Mouse (Mus musculus) embryo, embryonic 10.5 days (tissue): ENCODE data around the gene Tnp2.
A peak's percentile ranks its signal among the peaks of the same experiment; 100 is the strongest.

Experiments used
- DNase-seq: peaks from one replicate; pipeline ENCODE4 v3.0.0-alpha.2; 2015; ENCODE audit warnings: low spot score

Tnp2 gene

DNA sequence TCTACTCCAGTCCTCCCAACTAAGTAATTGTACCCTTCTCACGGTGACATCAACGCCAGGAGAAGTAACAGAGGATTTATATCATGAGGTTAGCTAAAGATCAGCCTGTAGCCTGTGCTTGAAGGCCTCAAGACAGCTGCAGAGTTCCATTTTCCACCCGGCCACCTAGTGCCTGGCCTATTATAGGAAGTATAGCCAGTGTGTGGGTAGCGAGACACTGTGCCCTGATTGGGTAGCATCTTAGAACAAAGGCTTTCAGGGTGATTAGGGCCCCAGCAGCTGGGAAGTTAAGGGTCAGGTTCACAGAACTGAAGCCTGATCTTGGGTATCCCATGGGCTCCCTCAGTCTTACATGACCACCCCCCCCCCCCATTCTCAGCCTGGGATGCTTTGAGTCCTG lies 406 bp upstream of the Tnp2 start:
- DNase-seq, result no peak

DNA sequence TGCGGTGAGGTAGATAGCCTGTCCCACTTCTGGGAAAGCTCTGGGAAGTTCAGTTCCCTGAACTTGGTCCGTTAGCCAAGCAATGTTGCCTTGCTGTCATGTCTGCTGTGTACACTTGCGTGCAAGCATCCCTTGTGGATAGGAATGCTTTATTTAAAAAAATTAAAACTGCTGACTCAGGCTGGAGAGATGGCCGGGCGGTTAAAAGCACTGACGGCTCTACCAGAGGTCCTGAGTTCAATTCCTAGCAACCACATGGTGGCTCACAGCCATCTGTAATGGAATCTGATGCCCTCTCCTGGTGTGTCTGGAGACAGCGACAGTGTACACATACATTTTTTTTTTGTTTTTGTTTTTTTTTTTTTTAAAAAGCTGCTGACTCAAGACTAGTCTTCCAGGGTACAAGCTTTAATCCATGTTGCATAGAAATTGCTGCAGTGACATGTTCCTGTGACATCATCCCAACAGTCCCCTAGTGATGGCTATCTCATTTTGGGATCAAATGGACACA lies 857 bp downstream of the Tnp2 start:
- DNase-seq, result no peak

DNA sequence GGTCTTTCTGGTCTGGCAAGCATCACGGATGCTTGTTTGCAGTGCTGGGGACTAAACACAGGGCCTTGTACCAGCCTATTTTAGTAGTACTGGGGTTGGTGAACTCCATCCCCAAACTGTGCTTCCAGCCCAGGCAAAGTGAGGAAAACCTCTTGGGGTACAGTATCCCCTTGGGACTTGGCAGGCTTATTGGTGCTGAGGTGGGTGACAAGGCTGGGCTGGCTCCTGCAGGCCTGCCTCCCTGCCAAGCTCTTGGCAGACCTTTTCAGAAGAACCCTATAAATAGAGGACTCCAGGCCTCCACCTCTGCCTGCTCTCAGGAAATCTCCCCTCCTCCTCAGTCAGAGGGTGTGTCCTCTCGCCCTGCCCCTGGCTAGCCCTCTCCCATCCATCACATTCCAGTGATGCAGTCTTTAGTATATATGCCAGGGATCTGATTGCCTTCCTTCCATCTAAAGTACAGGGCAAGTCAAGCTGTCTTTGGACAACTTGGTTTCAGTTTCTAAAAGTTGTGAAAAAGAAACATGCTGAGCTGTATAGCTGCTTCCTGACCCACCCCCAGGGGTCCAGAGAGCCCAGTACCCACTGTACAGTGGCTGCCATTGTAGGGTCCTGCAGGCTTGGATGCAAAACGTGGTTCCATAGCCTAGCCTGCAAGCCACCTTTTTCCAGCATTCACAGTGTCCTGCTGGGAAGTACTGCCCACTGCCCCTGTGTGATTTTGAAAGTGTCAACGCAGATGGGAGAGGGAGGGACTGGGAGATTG lies 1.5 kb downstream of the Tnp2 start:
- DNase-seq, result no peak

DNA sequence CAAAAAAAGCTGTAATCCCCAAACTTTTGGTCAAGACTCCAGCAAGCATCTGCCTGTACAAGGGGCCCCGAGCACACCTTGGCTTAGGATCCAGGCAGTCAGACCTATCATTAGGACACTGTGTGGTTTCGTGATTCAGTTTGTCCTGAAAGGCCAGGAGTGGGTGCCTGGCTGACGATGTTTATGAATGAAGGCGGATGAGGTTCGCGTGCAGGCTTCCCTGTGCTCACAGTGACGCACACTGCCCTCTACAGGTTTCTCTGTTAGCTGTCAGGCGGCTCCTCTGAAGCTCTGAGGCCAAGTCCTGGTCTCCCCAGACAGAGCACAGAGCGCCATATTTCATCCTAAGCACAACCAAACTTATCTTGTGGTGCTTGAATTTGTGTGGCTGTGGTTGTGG lies 2.2 kb downstream of the Tnp2 start:
- DNase-seq, result peak; percentile 96

DNA sequence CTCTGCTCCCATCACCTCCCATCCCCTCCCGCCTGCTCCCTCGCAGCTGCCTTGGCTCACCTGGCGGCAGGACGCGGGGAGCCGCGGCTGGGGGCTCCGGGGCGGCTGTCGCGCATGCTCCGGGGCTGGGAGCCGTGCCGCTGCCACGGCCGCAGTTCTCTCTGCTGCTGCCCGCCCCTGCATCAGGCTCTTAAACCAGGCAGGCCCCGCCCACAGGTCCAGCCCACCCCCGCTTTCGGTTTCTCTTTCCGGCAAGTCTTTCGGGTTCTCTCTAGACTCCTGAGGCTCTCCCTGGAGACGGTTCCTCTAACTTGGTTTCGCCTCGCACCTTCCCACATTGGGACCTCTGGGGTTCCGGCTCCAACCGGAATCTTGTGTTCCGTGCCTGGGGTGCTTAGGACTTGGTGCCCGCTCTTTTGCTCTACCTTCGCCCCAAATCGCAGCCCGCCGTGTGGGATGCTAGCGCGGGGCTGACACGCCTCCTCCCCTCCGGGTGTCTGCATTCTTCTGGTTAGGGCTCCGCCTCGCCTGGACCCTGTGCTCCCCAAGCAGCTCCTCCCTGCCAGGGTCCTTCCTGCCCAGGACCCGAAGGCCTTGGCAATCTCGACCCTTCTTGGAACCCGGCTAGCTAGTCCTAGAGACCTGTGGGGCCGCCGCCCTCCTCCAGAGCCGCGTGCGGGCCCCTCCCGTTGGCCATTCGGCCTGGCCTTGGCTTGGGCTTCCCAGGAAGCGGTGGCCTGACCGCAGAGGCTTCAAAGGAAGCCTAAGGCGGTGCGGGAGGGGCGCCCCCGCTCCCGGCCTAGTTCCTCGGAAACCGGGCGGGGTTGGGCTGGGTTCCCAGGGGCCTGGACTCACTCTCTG lies 2.9 kb downstream of the Tnp2 start, which contains the start of gene Socs1:
Gene Socs1, minus strand, starts transcription at position 166 of the 861 bp plus-strand sequence.
- peak; percentile 92 for DNase-seq

DNA sequence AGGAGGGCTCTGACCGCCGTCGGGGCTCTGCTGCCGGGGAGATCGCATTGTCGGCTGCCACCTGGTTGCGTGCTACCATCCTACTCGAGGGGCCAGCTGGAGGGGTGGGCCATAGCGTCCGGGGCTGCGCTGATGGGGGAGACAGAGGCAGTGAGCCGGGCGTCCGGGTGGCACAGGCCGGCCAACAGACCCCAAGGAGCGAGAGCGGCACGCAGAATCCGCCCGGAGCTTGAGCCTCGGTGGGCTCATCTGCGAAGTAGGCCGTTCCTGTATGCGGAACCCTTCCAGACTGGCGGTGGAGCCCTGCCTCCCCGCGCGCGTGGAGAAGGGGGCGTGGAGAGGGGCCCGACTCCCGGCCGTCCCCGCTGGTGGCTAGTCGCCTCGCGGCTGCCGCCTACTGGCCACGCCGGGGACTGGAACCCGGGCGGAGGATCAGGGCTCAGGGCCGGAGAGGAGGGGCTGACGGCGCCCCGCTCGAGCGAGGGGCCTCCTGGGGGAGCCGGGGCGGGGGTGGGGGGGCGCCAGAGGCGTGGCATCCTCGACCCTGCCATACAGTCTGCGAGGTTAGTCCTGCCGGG lies 3.6 kb downstream of the Tnp2 start:
- peak; percentile 91 for DNase-seq

DNA sequence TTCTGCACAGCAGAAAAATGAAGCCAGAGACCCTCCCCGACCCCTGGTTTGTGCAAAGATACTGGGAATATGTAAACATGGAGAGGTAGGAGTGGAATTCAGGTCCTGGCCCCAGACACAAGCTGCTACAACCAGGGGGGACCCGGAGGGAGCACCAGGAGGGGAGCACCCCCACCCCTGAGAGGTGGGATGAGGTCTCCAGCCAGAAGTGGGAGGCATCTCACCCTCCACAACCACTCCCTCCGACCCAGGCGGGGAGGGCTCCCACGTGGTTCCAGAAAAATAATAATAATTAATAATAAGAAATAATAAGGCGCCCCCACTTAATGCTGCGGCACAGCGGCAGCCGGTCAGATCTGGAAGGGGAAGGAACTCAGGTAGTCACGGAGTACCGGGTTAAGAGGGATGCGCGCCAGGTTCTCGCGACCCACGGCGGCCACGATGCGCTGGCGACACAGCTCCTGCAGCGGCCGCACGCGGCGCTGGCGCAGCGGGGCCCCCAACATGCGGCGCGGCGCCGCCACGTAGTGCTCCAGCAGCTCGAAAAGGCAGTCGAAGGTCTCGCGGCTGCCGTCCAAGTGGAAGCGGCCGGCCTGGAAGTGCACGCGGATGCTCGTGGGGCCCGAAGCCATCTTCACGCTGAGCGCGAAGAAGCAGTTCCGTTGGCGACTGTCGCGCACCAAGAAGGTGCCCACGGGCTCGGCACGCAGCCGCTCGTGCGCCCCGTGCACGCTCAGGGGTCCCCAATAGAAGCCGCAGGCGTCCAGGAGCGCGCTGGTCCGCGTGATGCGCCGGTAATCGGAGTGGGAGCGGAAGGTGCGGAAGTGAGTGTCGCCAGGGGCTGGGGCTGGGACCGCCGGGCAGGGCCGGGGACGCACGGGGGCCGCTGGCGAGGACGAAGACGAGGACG lies 4.3 kb downstream of the Tnp2 start:
- DNase-seq, result peak; percentile 52

DNA sequence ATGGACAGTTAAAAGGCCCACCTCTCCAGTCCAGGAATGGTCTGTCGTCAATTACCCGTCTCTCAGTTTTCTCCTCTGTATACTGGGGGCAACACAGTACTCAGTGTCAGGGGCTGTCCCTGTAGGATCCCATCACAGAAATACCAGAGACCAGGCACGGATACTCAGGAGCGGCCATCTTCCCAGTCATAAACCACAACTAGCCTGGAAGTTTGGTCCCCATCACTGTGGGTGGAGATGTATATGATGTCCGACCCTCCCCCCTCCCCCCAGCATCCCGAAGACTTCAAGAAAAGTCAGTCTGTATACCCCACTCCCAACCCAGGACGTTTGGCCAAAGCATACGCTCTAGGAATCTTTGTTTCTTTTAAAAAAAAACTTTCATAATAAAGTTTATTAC lies 5.0 kb downstream of the Tnp2 start:
- no peak for DNase-seq

DNA sequence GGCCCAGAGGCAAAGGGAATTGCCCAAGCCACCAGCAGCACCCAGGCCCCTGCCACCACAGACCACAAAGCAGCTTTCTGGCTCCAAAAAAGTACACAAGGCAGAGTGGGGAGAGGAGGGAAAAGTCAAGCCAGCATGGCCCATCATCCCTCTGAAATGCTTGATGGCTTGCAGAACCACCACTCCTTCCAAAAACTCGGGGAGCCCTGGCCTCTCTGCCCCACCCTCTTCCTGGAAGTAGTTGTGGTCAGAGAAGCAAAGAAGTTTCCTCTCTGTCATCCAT lies 5.4 kb downstream of the Tnp2 start:
- no peak for DNase-seq

DNA sequence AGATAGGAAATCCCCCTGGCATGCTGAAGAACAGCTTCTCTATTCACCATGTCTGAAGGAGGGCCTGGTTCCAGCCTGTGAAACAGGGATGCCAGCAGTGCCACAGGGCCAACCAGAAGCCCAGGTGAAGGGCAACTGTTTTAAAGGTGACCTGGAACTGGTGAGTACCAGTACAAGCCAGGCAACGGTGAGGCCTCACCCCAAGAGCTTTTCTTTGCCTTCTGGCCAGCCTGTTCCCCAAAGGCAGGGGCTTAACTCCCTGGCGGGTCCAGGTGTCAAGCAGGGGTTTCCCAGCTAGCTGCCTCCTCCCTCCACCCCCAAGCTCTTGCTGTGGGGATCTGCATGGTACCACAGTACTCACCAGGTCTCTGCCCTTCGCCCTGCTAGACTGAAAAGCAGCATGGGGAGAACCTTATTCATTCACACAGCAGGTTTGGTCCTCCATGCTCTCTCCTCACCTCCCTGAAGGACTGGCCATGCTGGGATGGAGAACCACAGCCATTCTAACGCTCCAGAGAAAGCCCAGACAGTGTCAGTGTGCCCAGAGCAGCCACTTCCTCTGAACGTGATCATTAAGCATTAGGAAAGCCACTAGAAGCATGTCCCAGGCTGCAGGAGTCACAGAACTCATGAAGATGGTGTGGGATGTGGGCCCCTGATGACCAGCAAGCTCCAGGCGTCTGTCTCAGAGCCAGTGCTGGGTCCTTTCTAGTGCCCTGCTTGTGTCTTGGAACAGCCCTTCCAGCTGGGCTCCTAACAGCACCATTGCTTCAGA lies 5.9 kb downstream of the Tnp2 start:
- DNase-seq, result no peak

DNA sequence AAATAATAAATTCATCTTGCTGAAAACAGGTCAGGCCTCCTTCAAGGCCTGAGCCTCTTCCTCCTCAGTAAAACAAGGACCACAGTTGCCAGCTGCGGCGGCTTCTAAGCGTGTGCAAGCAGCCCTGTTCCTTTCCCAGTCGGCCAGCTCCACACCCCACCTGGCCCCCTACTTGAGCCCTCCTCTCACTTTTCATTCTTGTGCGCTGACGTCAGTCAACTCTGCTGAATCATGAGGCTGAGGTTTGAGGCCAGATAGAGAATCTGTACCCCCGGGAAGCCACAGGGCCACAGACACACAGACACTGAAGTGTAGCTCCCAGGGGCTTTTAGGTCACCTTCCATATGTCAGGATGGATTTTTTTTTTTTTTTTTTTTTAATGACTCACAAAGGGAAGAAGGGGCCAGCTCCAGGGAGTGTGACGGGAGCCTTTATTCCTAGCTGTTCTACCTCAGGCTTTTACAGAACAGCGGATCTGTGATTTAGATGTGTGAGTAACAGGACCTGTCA lies 6.5 kb downstream of the Tnp2 start:
- no peak for DNase-seq

DNA sequence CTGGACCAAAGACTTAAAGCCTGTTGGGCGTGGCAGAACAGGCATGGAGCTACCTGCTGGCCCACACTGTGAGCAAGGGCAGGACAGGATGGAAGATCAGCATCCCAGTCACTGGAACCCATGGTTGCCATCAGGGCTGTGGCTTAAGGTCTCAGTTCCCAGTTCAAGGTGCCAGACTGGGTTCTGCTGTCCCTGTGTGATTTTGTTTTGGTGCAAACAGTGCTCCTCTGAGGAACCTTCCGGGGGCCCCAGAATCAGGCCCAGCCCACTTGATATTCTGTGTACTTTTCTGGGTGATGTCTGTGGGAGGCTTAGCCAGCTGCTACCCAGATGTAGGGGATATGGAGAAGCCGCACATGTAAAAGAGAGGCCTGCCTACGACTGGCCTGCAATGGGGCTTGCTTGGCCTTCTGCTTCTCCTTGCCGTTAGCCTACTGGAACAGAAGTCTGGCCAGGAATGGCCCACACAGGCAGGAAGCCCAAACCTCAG lies 7.8 kb downstream of the Tnp2 start:
- DNase-seq, result no peak

DNA sequence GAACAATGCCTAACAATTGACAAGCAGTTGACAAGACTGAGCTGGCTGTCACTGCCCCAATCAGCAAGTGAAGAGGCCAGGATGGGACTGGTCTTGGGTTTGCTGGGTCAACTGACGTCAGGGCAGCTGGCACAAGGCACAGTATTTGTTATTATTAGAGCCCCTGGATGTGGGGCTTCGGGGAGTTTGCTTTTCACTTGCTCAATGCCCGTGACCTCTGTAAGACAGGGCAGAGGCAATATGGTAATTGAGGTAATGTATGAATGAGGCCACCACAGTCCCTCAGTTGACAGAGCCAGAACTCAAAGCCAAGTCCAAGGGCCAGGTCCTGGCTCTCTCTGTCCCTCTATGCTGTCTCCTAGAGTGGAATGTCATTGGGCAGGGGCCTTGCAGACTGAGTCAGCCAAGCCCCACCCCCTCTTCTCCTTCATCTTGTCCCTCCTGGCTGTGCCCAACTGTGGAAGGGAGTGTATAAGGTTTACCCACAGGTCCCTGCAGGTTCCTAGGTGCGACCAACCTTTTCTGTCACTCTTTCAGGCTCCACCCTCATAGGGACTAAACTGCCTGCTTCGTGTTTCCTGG lies 10.8 kb downstream of the Tnp2 start:
- DNase-seq, result no peak

DNA sequence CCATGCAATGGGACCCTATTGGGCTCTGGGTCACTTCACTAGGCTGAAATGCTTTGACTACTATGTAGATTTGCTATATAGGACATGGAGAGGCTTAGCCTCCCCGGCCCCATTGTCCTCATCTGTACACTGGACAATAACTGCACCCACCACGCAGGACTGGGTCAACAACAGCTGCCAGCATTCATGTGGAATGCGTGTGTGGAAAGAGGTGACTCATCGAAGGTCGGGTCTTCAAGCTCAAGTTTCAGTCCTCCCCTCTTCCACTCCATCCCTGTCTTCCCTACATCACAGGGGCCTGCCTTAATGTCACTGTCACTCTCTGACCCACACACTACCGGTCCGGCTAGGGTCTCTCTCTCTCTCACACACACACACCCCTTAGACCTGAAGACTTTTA lies 12.1 kb downstream of the Tnp2 start:
- no peak for DNase-seq

DNA sequence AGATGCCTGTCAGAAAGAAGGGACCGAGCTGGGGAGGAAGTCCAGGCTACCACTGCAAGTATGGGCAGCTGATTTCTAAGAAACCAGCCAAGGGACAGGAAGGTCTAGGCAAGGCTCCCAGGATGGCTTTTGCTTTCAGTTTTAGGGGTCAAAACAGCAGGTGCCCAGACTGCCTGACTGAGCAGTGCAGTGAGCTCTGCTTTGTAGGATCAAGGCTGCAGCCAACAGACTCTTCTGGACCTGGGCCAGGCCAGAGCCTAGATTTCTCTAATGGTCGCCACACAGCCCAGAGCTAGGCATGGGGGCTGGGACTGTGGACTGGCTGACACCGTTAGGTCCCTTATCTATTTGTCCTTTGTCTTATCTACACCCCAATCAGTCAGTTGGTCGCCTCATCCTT lies 13.7 kb downstream of the Tnp2 start:
- DNase-seq, result no peak

DNA sequence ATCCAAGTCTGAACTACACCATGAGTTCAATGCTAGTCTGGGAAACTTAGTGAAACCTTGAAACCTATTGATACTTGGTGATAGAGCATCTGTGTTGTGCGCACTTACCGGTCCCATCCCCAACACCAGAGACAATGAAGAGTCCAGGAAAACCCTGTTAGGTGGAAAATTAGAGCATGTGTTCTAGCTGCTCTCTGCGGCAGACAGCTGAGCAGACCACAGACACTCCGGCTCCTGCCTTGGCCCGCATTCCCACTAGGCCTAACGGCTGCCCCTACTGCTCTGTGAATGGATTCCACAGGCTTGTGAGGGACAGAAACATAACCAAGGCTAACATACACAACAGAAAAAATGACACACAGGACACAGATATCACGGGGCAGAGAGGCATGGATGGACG lies 14.9 kb downstream of the Tnp2 start:
- no peak for DNase-seq

DNA sequence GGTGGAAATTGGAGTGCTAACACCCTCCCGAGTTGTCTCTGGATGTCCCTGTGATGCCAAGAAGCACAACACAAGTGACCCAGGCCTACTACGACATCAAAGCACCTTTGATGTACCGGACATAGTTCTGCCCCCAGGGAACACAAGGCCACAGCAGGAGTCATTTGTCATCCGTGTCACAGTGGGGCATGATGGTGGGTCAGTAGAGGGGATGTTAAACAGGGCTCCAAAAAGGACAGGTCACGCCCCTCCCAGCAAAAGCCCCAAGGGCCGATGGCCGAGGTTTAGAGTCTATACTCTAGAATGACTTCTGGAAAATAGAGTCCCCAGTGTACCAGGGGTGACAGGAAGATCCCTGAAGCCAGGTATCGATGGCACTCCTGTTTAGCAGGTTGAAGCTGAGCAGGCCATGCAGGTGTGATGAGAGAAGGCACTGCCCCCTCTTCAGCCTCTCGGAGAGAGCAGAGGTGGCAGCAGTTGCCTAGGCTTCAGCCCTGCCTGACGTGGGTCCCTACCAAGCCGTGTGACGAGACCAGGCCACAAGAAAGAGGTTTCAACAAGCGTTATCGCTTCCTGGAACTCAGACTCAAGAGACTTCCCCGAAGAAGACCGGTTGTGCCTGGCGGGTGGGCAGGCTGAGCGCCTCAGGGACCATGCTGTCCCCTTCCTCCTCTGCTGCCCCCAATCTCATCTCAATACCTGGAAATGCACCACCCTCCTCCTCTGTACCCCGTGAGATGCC lies 16.5 kb downstream of the Tnp2 start:
- no peak for DNase-seq

DNA sequence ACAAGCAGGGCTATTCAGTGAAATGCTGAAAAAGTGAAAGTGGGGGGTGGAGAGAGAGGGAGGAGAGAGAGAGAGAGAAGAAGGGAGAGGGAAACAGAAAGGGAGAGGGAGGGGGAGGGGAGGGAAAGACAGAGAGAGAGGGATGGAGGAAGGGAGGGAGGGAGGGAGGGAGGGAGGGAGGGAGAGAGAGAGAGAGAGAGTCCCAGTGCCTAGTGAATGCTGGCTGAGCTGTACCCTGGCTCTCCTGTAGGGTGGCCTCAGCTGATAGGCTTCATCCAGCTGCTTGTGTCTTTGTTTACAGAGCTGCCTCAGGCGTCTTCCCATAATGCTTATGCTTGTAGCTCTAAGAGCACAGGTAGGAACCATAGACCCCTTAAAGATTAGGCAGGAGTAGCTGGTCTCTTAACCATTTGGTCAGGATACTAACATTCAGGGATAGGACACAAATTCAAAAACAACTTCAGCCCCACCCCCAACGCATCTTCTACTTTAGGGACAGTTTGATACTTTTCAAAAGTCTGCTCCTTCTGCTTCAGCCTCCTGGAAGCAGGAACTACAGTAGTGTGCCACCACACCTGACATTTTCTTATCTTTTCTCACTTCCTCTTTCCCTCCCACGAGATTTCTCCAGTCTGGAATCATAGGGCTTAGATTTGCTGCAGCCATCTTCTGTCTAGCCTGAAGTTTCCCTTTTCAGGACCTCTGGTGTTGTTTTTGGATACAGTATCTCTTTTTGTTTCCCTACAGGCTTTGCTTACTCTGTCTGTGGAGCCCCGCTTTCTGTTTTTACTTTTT lies 17.7 kb downstream of the Tnp2 start:
- DNase-seq, result peak; percentile 27

DNA sequence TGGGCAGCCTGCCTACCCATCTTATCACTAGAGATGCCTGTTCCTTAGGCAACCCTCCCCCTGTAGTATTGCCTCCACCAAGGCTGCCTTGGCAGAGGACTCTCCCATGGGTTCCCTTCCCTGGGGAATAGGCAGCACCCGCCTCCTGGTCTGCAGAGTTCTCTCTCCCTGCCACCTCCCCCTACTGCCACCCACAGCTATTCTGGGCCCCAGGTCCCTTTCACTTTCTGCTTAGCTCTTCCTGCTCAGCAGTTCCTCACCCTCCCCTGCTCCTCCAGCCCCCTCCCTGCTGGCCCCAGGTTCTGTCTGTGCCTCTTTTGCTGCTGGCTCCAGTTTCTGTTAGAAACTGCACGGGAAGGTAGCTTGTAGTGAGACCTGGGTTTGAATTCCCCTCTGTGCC lies 18.8 kb downstream of the Tnp2 start:
- DNase-seq, result no peak
